Mouse (Mus musculus) liver, adult 2 months (tissue): ENCODE results near the gene Il2. TPM values are rescaled to one million over a fixed set of nuclear protein-coding genes. Genes with fewer than 3 reads are reported as not detected.

Experiments
- DNase-seq: peaks from one replicate; pipeline ENCODE4 v3.0.0-alpha.2; 2011; ENCODE audit warnings: low read depth, low spot score; ENCODE audit errors: extremely low read depth
- H3K27ac ChIP-seq: fragments of 200-500 bp; replicated peaks from 2 replicates; pipeline ENCODE4 v1.5.1; 2012; ENCODE audit warnings: low read depth, mild to moderate bottlenecking, control low read depth, inconsistent platforms, low read length; ENCODE audit not compliant: insufficient read depth
- H3K27me3 ChIP-seq: fragments of 200-500 bp; 2 replicates; pipeline ENCODE4 v1.6.1; 2012; ENCODE audit warnings: mild to moderate bottlenecking, moderate library complexity, low read length, inconsistent platforms; ENCODE audit not compliant: control insufficient read depth, insufficient read depth
- H3K36me3 ChIP-seq: fragments of 200-500 bp; 2 replicates; pipeline ENCODE4 v1.6.1; 2012; ENCODE audit warnings: low read length, inconsistent platforms; ENCODE audit not compliant: control insufficient read depth, insufficient read depth
- H3K4me1 ChIP-seq: fragments of 200-500 bp; 2 replicates; pipeline ENCODE4 v1.6.1; 2011; ENCODE audit warnings: low read length; ENCODE audit not compliant: control insufficient read depth, insufficient read depth
- H3K4me3 ChIP-seq: fragments of 200-500 bp; 2 replicates; pipeline ENCODE4 v1.5.1; 2011; ENCODE audit warnings: low read depth, mild to moderate bottlenecking, control low read depth, low read length, moderate library complexity; ENCODE audit not compliant: insufficient read depth
- H3K79me2 ChIP-seq: fragments of 200-500 bp; 2 replicates; pipeline ENCODE4 v1.6.1; 2012; ENCODE audit warnings: inconsistent platforms, mild to moderate bottlenecking, low read length, moderate library complexity; ENCODE audit not compliant: control insufficient read depth, insufficient read depth
- H3K9ac ChIP-seq: fragments of 200-500 bp; 2 replicates; pipeline ENCODE4 v1.6.1; 2012; ENCODE audit warnings: low read depth, mild to moderate bottlenecking, control low read depth, inconsistent platforms, low read length
- CTCF ChIP-seq: fragments of 200-500 bp; IDR thresholded peaks from 2 replicates; pipeline ENCODE4 v1.5.1; 2011; ENCODE audit warnings: low read depth, low read length, control low read depth
- POLR2A ChIP-seq: fragments of 200-500 bp; IDR thresholded peaks from 2 replicates; pipeline ENCODE4 v1.6.1; 2011; ENCODE audit warnings: low read length, control low read depth; ENCODE audit not compliant: insufficient read depth; ENCODE audit errors: extremely low read depth
- WGBS: fragments of 180-500 bp; shearing (Covaris S2); methylation state at CpG from one replicate; pipeline ENCODE4 v1.1.7; 2018; 5-methylcytosine and 5-hydroxymethylcytosine counted together
- polyA plus RNA-seq: library from polyadenylated mRNA; depleted of rRNA; stranded (reverse); fragments of >200 nt; gene quantifications from 2 replicates; pipeline ENCODE4 v1.2.3, GENCODE M21; 2012; rRNA removed
- total RNA-seq: library from RNA; depleted of rRNA; stranded (reverse); fragments of >200 nt; gene quantifications from 2 replicates; pipeline ENCODE4 v1.2.3, GENCODE M21; 2014; rRNA removed

Il2 gene
- total RNA-seq: not detected in 2 replicates
- not detected in 2 replicates for polyA plus RNA-seq

DNA sequence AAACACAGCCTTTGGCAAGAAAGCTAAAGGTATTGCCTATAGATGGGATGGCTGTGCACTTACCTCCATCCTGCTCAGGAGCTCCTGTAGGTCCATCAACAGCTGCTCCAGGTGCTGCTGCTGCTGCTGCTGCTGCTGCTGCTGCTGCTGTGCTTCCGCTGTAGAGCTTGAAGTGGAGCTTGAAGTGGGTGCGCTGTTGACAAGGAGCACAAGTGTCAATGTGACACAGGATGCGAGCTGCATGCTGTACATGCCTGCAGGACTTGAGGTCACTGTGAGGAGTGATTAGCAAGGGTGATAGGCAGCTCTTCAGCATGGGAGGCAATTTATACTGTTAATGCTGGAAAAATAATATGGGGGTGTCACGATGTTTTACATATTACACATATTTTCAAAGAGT, at the start of gene Il2:
TSS of gene Il2 (minus strand) at position 305 of the 400 bp plus-strand sequence.
- no peak for DNase-seq
- Histone ChIP-seq H3K9ac (no peak within 1 kb of the TSS), H3K4me3 (no peak within 1 kb of the TSS), H3K79me2 (no peaks in the 10 kb centered on the region), H3K36me3 (no peaks in the 10 kb centered on the region), H3K27me3 (no peaks in the 10 kb centered on the region), H3K27ac (no peak within 1 kb of the TSS), H3K4me1 (no peaks in the 10 kb centered on the region)
- 87% methylated on average over 4 of the region's 4 CpGs for WGBS
- TF ChIP-seq CTCF: no peak
- no peak for TF ChIP-seq POLR2A

DNA sequence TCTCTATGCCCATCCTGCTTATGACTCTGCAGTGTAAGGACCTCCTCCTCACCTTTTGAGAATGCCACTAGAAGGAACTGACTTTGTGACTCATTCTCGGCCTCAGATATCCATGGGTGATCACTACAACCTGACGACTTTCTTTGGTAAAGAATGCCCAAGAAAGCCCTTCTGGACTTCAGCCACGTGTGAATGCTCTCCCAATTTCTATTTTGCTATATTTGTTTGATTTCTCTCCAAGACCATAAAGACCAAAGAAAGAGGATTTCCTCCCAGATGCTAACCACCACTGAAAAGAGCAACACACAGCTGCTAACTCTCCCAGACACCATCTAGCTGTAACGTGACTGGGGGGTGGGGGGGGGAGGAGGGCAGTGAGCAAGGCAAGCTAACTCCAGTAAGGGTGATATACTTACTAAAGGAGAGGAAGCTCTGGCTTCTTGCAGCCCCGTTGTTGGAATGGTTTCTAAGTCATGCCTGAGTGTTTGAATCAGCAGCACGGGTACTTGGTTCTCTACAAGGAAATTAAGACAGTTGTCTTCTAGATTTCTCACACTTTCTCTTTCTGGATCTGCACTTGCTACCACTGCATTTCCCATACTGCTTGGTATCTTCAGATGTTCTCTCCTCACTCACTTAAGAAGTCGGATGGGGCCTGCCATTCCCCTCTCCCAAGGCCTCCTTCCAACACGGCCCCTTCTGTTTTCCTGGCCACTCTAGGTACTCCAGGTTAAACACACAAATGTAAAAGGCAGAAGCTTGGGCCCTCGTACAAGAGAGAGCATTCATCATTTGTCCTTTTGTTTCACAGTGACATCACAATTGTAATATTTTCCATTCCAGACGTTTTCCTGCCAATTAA, 49.2 kb upstream of the Il2 start:
- H3K27ac ChIP-seq: no peak overlapping the region
- no peak overlapping the region for H3K4me3 ChIP-seq
- 72% methylated on average over 10 of the region's 10 CpGs for WGBS
- no peak overlapping the region for H3K9ac ChIP-seq
- no peaks in the 10 kb centered on the region for H3K27me3 ChIP-seq
- no peaks in the 10 kb centered on the region for H3K4me1 ChIP-seq
- H3K79me2 ChIP-seq: no peaks in the 10 kb centered on the region
- TF ChIP-seq CTCF: no peak
- TF ChIP-seq POLR2A: no peak
- H3K36me3 ChIP-seq: no peaks in the 10 kb centered on the region
- DNase-seq: no peak

DNA sequence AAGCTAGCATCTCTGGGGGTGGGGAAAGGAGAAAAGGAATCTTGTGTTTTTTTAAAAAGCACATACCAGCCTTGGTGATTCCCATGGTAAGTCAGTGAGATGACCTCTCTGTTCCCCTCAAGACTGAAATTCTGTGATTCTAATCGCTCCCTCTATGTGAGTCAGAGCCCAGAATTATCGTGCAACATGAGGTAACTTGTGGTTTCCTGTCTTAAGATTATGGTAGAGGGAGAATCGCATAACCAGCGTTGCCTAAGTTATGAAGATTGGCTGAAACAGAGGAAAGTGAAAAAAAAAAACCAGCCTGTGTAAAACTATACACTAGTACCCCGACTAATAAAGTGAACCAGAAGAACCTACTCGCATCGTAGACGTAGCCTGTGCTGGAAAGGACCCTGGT, 47.5 kb upstream of the Il2 start:
- Histone ChIP-seq H3K36me3 (no peaks in the 10 kb centered on the region), H3K4me1 (no peaks in the 10 kb centered on the region), H3K9ac (no peak overlapping the region), H3K79me2 (no peaks in the 10 kb centered on the region), H3K4me3 (no peak overlapping the region), H3K27ac (no peak overlapping the region), H3K27me3 (no peaks in the 10 kb centered on the region)
- WGBS: 84% methylated on average over 8 of the region's 8 CpGs
- no peak for TF ChIP-seq CTCF
- DNase-seq: no peak

DNA sequence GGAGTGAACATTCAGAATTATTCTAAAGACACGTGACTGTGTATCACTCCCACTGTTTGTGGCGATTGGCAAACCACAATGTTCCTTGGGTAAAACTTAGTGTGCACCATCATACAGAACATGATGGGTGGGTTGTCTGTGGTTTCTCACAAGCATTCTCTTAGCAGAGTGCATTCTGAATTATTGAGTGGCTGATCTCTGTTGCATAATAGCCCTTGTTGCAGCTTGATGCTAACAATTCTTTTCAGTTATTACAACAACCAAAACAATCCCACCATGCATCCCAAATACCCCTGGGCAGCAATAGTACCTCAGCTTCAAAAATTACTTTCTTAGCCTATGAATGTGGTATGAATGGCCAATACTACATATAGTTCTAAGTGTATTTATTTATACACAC, 43.5 kb upstream of the Il2 start:
- H3K4me1 ChIP-seq: no peaks in the 10 kb centered on the region
- H3K36me3 ChIP-seq: no peaks in the 10 kb centered on the region
- no peaks in the 10 kb centered on the region for H3K79me2 ChIP-seq
- no peak overlapping the region for H3K27ac ChIP-seq
- 85% methylated on average over 2 of the region's 2 CpGs for WGBS
- no peak for TF ChIP-seq CTCF
- no peaks in the 10 kb centered on the region for H3K27me3 ChIP-seq
- H3K9ac ChIP-seq: no peak overlapping the region
- no peak for DNase-seq
- H3K4me3 ChIP-seq: no peak overlapping the region

DNA sequence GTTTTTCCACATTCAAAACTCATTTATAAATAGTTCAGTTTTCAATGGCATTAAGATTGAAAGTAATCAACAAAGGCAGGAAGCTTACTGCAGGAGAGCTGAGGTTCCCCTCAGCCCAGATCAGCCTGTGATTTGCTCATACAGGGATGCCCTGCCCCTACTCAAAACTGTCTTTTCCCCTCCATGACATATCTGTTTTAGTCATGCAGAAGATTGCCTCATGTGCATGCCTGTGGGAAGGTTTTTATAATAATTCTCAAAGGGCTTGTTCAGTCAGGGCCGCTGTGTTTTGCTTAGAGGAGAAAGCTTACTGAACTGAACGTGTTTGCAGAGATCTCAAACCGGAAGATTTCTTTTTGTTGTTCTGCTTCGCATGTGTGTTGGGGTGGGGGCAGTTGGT, 35.3 kb upstream of the Il2 start:
- Histone ChIP-seq H3K27me3 (no peaks in the 10 kb centered on the region), H3K27ac (no peak overlapping the region), H3K9ac (no peak overlapping the region), H3K79me2 (no peaks in the 10 kb centered on the region), H3K4me1 (peaks cover 4% of the 10 kb centered on the region; the same call in 1 of the 2 replicates), H3K4me3 (no peak overlapping the region), H3K36me3 (no peaks in the 10 kb centered on the region)
- 92% methylated on average over 4 of the region's 4 CpGs for WGBS
- TF ChIP-seq CTCF: no peak
- TF ChIP-seq POLR2A: no peak
- DNase-seq: no peak

DNA sequence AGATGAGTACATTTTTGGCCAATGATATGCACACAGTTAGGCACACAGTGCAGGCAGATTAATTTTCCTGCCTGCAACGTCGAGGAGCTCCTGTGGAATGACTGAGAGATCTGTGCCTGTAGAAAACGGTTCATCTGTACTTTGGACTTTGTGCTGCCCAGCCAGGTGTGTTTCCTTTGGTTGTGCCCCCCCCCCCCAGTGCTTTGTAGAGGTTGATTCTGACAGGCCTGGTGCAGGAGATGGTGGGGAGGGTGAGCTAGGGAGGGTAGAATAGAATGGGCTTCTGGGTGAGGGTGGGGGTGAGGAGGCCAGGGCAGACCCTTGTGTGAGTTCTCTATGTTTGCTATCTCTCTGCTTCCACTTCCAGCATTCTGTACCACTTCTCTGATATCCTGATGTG, 32.5 kb upstream of the Il2 start:
- H3K36me3 ChIP-seq: no peaks in the 10 kb centered on the region
- H3K4me1 ChIP-seq: peaks cover 4% of the 10 kb centered on the region; the same call in 1 of the 2 replicates
- H3K27ac ChIP-seq: no peak overlapping the region
- no peak overlapping the region for H3K9ac ChIP-seq
- WGBS: 24% methylated on average over 3 of the region's 3 CpGs
- H3K79me2 ChIP-seq: no peaks in the 10 kb centered on the region
- H3K4me3 ChIP-seq: no peak overlapping the region
- no peaks in the 10 kb centered on the region for H3K27me3 ChIP-seq
- TF ChIP-seq CTCF (no peak), POLR2A (no peak)
- peak; percentile 43 for DNase-seq
